Mouse (Mus musculus) embryonic facial prominence, embryonic 14.5 days (tissue): ENCODE data around the gene Tcam1. TPM values are rescaled to one million over a fixed set of nuclear protein-coding genes. Genes with fewer than 3 reads are reported as not detected.

Source experiments
- ATAC-seq: fragments of 200-750 bp; cut with Nextera tagmentation; 2 replicates; pipeline ENCODE4 v1.8.0; 2017; ENCODE audit warnings: low read depth, moderate number of reproducible peaks, moderate TSS enrichment
- DNase-seq: peaks from one replicate; pipeline ENCODE4 v3.0.0-alpha.2; 2015; ENCODE audit warnings: low spot score
- H3K27ac ChIP-seq: fragments of 300-500 bp; sonication (generic); replicated peaks from 2 replicates; pipeline ENCODE4 v1.5.1; 2014; ENCODE audit warnings: low read depth, mild to moderate bottlenecking, low read length, moderate library complexity
- H3K27me3 ChIP-seq: fragments of 300-500 bp; sonication (generic); replicated peaks from 2 replicates; pipeline ENCODE4 v1.6.1; 2014; ENCODE audit warnings: low read length; ENCODE audit not compliant: control insufficient read depth, insufficient read depth
- H3K36me3 ChIP-seq: fragments of 300-500 bp; sonication (generic); 2 replicates; pipeline ENCODE4 v1.6.1; 2014; ENCODE audit warnings: low read length, mixed read lengths; ENCODE audit not compliant: control insufficient read depth, insufficient read depth
- H3K4me1 ChIP-seq: fragments of 300-500 bp; sonication (generic); 2 replicates; pipeline ENCODE4 v1.6.1; 2014; ENCODE audit warnings: antibody characterized with exemption, low read length; ENCODE audit not compliant: control insufficient read depth, insufficient read depth
- H3K4me2 ChIP-seq: fragments of 300-500 bp; sonication (generic); 2 replicates; pipeline ENCODE4 v1.6.1; 2014; ENCODE audit warnings: low read depth, mild to moderate bottlenecking, low read length, moderate library complexity, mixed read lengths
- H3K4me3 ChIP-seq: fragments of 300-500 bp; sonication (generic); 2 replicates; pipeline ENCODE4 v1.5.1; 2014; ENCODE audit warnings: low read depth, mild to moderate bottlenecking, low read length
- H3K9ac ChIP-seq: fragments of 300-500 bp; sonication (generic); 2 replicates; pipeline ENCODE4 v1.6.1; 2014; ENCODE audit warnings: low read depth, mild to moderate bottlenecking, low read length, moderate library complexity, mixed read lengths
- H3K9me3 ChIP-seq: fragments of 300-500 bp; sonication (generic); 2 replicates; pipeline ENCODE4 v1.6.1; 2016; ENCODE audit warnings: low read length; ENCODE audit not compliant: control insufficient read depth
- WGBS: fragments of 180-500 bp; shearing (Covaris S2); extraction: QIAGEN DNeasy Blood & Tissue Kit; methylation state at CpG from one replicate; pipeline ENCODE4 v1.1.7; 2014; 5-methylcytosine and 5-hydroxymethylcytosine counted together
- polyA plus RNA-seq: library from polyadenylated mRNA; unstranded; fragments of >200 nt; fragmentation: Nextera tagmentation; extraction: Ambion mirVana; gene quantifications from 2 replicates; pipeline ENCODE4 v1.2.1, GENCODE M21; 2014

The Tcam1 gene
- polyA plus RNA-seq, 1 experiment from 2014 or later: 0.74 TPM

GRCm38 (mm10) chr11:106260826-106261450 is 15.5 kb upstream of the Tcam1 start:
- H3K9me3 ChIP-seq: no peaks in the 10 kb centered on the region
- no peak overlapping the region for H3K27ac ChIP-seq
- H3K27me3 ChIP-seq: no peaks in the 10 kb centered on the region
- no peak overlapping the region for H3K4me2 ChIP-seq
- H3K9ac ChIP-seq: no peak overlapping the region
- H3K36me3 ChIP-seq: peaks cover 79% of the 10 kb centered on the region
- WGBS: 84% methylated on average over 14 of the region's 14 CpGs
- DNase-seq (no peak), ATAC-seq (no peak)
- H3K4me1 ChIP-seq: peaks cover 5% of the 10 kb centered on the region; the same call in 1 of the 2 replicates
- H3K4me3 ChIP-seq: no peak overlapping the region

GRCm38 (mm10) chr11:106263963-106264362 is 12.5 kb upstream of the Tcam1 start:
- ATAC-seq (no peak), DNase-seq (no peak)
- Histone ChIP-seq H3K9me3 (no peaks in the 10 kb centered on the region), H3K27me3 (no peaks in the 10 kb centered on the region), H3K9ac (no peak overlapping the region), H3K4me3 (no peak overlapping the region), H3K36me3 (peaks cover 81% of the 10 kb centered on the region), H3K27ac (no peak overlapping the region), H3K4me1 (peaks cover 17% of the 10 kb centered on the region), H3K4me2 (no peak overlapping the region)
- WGBS: 90% methylated on average over 9 of the region's 9 CpGs

- DNase-seq (no peak), ATAC-seq (no peak)
- Histone ChIP-seq H3K4me2 (no peak overlapping the region), H3K27me3 (no peaks in the 10 kb centered on the region), H3K27ac (no peak overlapping the region), H3K36me3 (peaks cover 76% of the 10 kb centered on the region), H3K9me3 (no peaks in the 10 kb centered on the region), H3K4me1 (peaks cover 22% of the 10 kb centered on the region), H3K4me3 (no peak overlapping the region), H3K9ac (no peak overlapping the region)
- whole genome bisulfite sequencing: 92% methylated on average over 15 of the region's 15 CpGs
Measured at GRCm38 (mm10) chr11:106264988-106265387, 11.5 kb upstream of the Tcam1 start.

GRCm38 (mm10) chr11:106265570-106265969 is 10.9 kb upstream of the Tcam1 start:
- Histone ChIP-seq H3K9ac (no peak overlapping the region), H3K4me1 (peaks cover 26% of the 10 kb centered on the region), H3K27me3 (no peaks in the 10 kb centered on the region), H3K4me3 (no peak overlapping the region), H3K27ac (no peak overlapping the region), H3K9me3 (no peaks in the 10 kb centered on the region), H3K36me3 (peaks cover 76% of the 10 kb centered on the region), H3K4me2 (no peak overlapping the region)
- ATAC-seq (no peak), DNase-seq (no peak)
- WGBS: 89% methylated on average over 4 of the region's 4 CpGs

GRCm38 (mm10) chr11:106266431-106266830 is 10.0 kb upstream of the Tcam1 start:
- H3K9ac ChIP-seq: no peak overlapping the region
- no peak overlapping the region for H3K4me2 ChIP-seq
- peaks cover 33% of the 10 kb centered on the region for H3K4me1 ChIP-seq
- DNase-seq: no peak
- no peak for ATAC-seq
- no peak overlapping the region for H3K27ac ChIP-seq
- peaks cover 69% of the 10 kb centered on the region for H3K36me3 ChIP-seq
- no peaks in the 10 kb centered on the region for H3K9me3 ChIP-seq
- H3K4me3 ChIP-seq: no peak overlapping the region
- WGBS: 90% methylated on average over 10 of the region's 10 CpGs
- H3K27me3 ChIP-seq: no peaks in the 10 kb centered on the region

- Histone ChIP-seq H3K9ac (no peak overlapping the region; the same call in 1 of the 2 replicates), H3K4me1 (peaks cover 33% of the 10 kb centered on the region), H3K27ac (peak overlapping the region; percentile 77), H3K9me3 (no peaks in the 10 kb centered on the region), H3K4me2 (peak overlapping the region; percentile 43), H3K27me3 (no peaks in the 10 kb centered on the region), H3K4me3 (peak overlapping the region; percentile 17; the same call in 1 of the 2 replicates), H3K36me3 (peaks cover 59% of the 10 kb centered on the region)
- WGBS: 66% methylated on average over 13 of the region's 15 CpGs
- peak; percentile 81 for DNase-seq
- peak; percentile 38; the same call in 1 of the 2 replicates for ATAC-seq
Measured at GRCm38 (mm10) chr11:106267311-106267852, 9.1 kb upstream of the Tcam1 start.

- Histone ChIP-seq H3K27ac (peak overlapping the region; percentile 77), H3K9me3 (no peaks in the 10 kb centered on the region), H3K4me1 (peaks cover 33% of the 10 kb centered on the region), H3K9ac (peak overlapping the region; percentile 27), H3K36me3 (peaks cover 54% of the 10 kb centered on the region), H3K4me3 (no peak overlapping the region), H3K27me3 (no peaks in the 10 kb centered on the region), H3K4me2 (peak overlapping the region; percentile 43)
- ATAC-seq: no peak; the same call in 1 of the 2 replicates
- DNase-seq: no peak
- WGBS: 76% methylated on average over 5 of the region's 5 CpGs
Measured at GRCm38 (mm10) chr11:106267871-106268270, 8.6 kb upstream of the Tcam1 start.

- WGBS: 37% methylated on average over 8 of the region's 8 CpGs
- H3K4me3 ChIP-seq: peak overlapping the region; percentile 13; the same call in 1 of the 2 replicates
- H3K9me3 ChIP-seq: no peaks in the 10 kb centered on the region
- H3K36me3 ChIP-seq: peaks cover 48% of the 10 kb centered on the region
- no peaks in the 10 kb centered on the region for H3K27me3 ChIP-seq
- H3K4me1 ChIP-seq: peaks cover 33% of the 10 kb centered on the region
- DNase-seq: peak; percentile 83
- H3K27ac ChIP-seq: peak overlapping the region; percentile 77
- no peak for ATAC-seq
- H3K9ac ChIP-seq: peak overlapping the region; percentile 35
- H3K4me2 ChIP-seq: peak overlapping the region; percentile 43
Measured at GRCm38 (mm10) chr11:106268326-106269059, 8.0 kb upstream of the Tcam1 start.
